Mouse (Mus musculus) midbrain, embryonic 15.5 days (tissue): Measurements from ENCODE around the gene Zfp511. TPM values are rescaled to one million over a fixed set of nuclear protein-coding genes. Genes with fewer than 3 reads are reported as not detected.
A peak's percentile ranks its signal among the peaks of the same experiment; 100 is the strongest.

ENCODE experiments used
- ATAC-seq: fragments of 200-750 bp; cut with Nextera tagmentation; replicated peaks from 2 replicates; pipeline ENCODE4 v1.8.0; 2017; ENCODE audit warnings: moderate TSS enrichment
- H3K27ac ChIP-seq: fragments of 300-500 bp; sonication (generic); 2 replicates; pipeline ENCODE4 v1.5.1; 2015; ENCODE audit warnings: mild to moderate bottlenecking, inconsistent platforms
- H3K27me3 ChIP-seq: fragments of 300-500 bp; sonication (generic); replicated peaks from 2 replicates; pipeline ENCODE4 v1.6.1; 2015; ENCODE audit warnings: inconsistent platforms
- H3K36me3 ChIP-seq: fragments of 300-500 bp; sonication (generic); replicated peaks from 2 replicates; pipeline ENCODE4 v1.6.1; 2015; ENCODE audit warnings: inconsistent platforms
- H3K4me1 ChIP-seq: fragments of 300-500 bp; sonication (generic); 2 replicates; pipeline ENCODE4 v1.6.1; 2015; ENCODE audit warnings: inconsistent platforms
- H3K4me2 ChIP-seq: fragments of 300-500 bp; sonication (generic); 2 replicates; pipeline ENCODE4 v1.6.1; 2015; ENCODE audit warnings: inconsistent platforms, mild to moderate bottlenecking, moderate library complexity
- H3K4me3 ChIP-seq: fragments of 300-500 bp; sonication (generic); 2 replicates; pipeline ENCODE4 v1.5.1; 2015; ENCODE audit warnings: mild to moderate bottlenecking, inconsistent platforms
- H3K9ac ChIP-seq: fragments of 300-500 bp; sonication (generic); 2 replicates; pipeline ENCODE4 v1.6.1; 2015; ENCODE audit warnings: mild to moderate bottlenecking, inconsistent platforms
- H3K9me3 ChIP-seq: fragments of 300-500 bp; sonication (generic); 2 replicates; pipeline ENCODE4 v1.6.1; 2016; ENCODE audit warnings: inconsistent platforms
- WGBS: fragments of 180-500 bp; shearing (Covaris S2); methylation state at CpG from one replicate; pipeline ENCODE4 v1.1.7; 2015; ENCODE audit warnings: mixed read lengths; 5-methylcytosine and 5-hydroxymethylcytosine counted together
- polyA plus RNA-seq: library from polyadenylated mRNA; unstranded; fragments of >200 nt; fragmentation: Nextera tagmentation; extraction: Ambion mirVana; gene quantifications from 2 replicates; pipeline ENCODE4 v1.2.1, GENCODE M21; 2015

Zfp511 gene
- polyA plus RNA-seq, 1 experiment from 2014 or later, result 56.6 TPM

DNA sequence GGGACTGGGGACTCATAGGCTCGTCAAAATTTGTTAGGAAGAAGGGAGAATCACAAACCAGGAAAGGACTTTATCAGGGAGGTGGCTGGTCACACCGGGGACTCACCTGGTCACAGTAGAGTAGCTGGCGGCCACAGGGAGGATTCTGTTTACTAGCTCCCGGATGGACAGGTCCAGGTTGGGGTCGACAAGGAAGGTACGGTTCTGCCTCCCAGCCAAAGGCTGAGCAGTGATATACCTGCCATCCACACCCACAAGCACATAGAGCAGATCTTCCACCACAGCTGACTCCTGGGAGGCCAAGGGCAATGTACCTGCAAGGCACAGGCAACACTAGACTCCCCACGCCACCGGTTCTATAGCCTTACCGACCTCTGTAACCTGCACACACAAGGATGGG, 28.4 kb upstream of the Zfp511 start:
- Histone ChIP-seq H3K27ac (no peak overlapping the region), H3K36me3 (peaks cover 34% of the 10 kb centered on the region), H3K4me3 (no peak overlapping the region), H3K4me1 (no peaks in the 10 kb centered on the region), H3K9ac (no peak overlapping the region), H3K9me3 (no peaks in the 10 kb centered on the region), H3K27me3 (no peaks in the 10 kb centered on the region), H3K4me2 (no peak overlapping the region)
- ATAC-seq, result no peak
- WGBS, result 96% methylated on average over 9 of the region's 9 CpGs

DNA sequence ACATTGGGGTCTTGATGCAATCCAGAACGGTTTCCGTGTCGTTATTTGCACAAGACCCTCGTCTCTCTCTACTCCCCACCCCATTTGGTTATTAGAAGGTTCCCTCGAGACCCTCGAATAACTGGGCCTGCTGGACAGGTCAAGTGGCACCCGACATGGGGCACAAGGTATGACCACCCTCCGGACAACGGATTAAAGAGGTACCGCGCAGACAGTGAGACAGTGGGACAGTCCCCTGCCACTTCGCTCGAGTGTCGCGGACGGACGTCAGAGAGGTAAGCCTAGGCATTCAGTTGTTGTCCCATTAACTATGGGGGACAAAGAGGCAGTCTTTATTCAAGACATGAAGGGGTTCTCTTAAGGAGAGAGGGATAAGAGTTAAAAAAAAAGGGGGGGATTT, 24.9 kb upstream of the Zfp511 start:
- Histone ChIP-seq H3K4me2 (no peak overlapping the region), H3K27ac (no peak overlapping the region), H3K4me1 (no peaks in the 10 kb centered on the region), H3K36me3 (peaks cover 9% of the 10 kb centered on the region), H3K9me3 (no peaks in the 10 kb centered on the region), H3K27me3 (no peaks in the 10 kb centered on the region), H3K9ac (no peak overlapping the region), H3K4me3 (no peak overlapping the region)
- 96% methylated on average over 17 of the region's 17 CpGs for WGBS
- no peak for ATAC-seq

GRCm38 (mm10) chr7:140031771-140032170, 4.4 kb upstream of the Zfp511 start:
- Histone ChIP-seq H3K36me3 (peaks cover 47% of the 10 kb centered on the region), H3K27me3 (no peaks in the 10 kb centered on the region), H3K27ac (no peak overlapping the region), H3K4me3 (no peak overlapping the region), H3K9me3 (no peaks in the 10 kb centered on the region), H3K4me1 (peaks cover 17% of the 10 kb centered on the region), H3K4me2 (no peak overlapping the region), H3K9ac (no peak overlapping the region)
- 96% methylated on average over 12 of the region's 12 CpGs for WGBS
- no peak for ATAC-seq

- H3K9me3 ChIP-seq, result no peaks in the 10 kb centered on the region
- H3K36me3 ChIP-seq, result peaks cover 47% of the 10 kb centered on the region
- H3K9ac ChIP-seq, result no peak overlapping the region
- H3K4me2 ChIP-seq, result no peak overlapping the region
- H3K27me3 ChIP-seq, result no peaks in the 10 kb centered on the region
- H3K4me3 ChIP-seq, result no peak overlapping the region
- H3K27ac ChIP-seq, result no peak overlapping the region
- no peak for ATAC-seq
- WGBS, result 97% methylated on average over 10 of the region's 10 CpGs
- H3K4me1 ChIP-seq, result peaks cover 23% of the 10 kb centered on the region
Measured at GRCm38 (mm10) chr7:140032366-140032765, 3.8 kb upstream of the Zfp511 start.

DNA sequence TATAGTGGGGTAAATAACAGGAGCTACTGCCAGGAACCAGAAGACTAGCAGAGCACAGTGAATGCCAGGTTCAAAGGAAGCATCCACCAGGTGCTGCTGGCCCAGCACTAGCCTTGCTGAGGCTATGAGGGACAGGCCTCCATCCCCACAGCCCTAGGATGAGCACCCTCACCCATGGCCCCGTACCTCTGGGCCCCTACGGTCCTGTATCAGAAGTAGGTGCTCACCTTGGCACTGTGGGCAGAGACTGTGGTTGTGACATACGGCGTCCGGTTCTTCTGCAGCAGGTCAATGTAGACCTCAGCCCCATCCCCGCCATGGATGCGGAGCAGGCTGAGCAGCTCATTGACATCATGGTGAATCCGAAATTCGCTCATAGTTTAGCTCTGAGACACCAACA, 2.8 kb upstream of the Zfp511 start:
- no peaks in the 10 kb centered on the region for H3K27me3 ChIP-seq
- no peak overlapping the region for H3K27ac ChIP-seq
- H3K4me1 ChIP-seq, result peaks cover 26% of the 10 kb centered on the region
- peaks cover 42% of the 10 kb centered on the region for H3K36me3 ChIP-seq
- H3K9me3 ChIP-seq, result no peaks in the 10 kb centered on the region
- WGBS, result 98% methylated on average over 9 of the region's 9 CpGs
- ATAC-seq, result no peak
- H3K4me2 ChIP-seq, result no peak overlapping the region
- no peak overlapping the region for H3K9ac ChIP-seq
- H3K4me3 ChIP-seq, result no peak overlapping the region

- H3K4me2 ChIP-seq, result peak overlapping the region; percentile 92
- peak overlapping the region; percentile 88 for H3K9ac ChIP-seq
- no peak overlapping the region for H3K27ac ChIP-seq
- no peaks in the 10 kb centered on the region for H3K9me3 ChIP-seq
- H3K4me1 ChIP-seq, result peaks cover 26% of the 10 kb centered on the region
- ATAC-seq, result no peak
- 20% methylated on average over 7 of the region's 7 CpGs for WGBS
- H3K4me3 ChIP-seq, result peak overlapping the region; percentile 91
- peaks cover 22% of the 10 kb centered on the region for H3K36me3 ChIP-seq
- H3K27me3 ChIP-seq, result no peaks in the 10 kb centered on the region
Measured at GRCm38 (mm10) chr7:140035456-140035855, 735 bp upstream of the Zfp511 start.

- Histone ChIP-seq H3K27me3 (no peaks in the 10 kb centered on the region), H3K4me1 (peaks cover 26% of the 10 kb centered on the region), H3K4me3 (peak overlapping the region; percentile 91), H3K36me3 (peaks cover 7% of the 10 kb centered on the region; the same call in 1 of the 2 replicates), H3K9me3 (no peaks in the 10 kb centered on the region), H3K9ac (peak overlapping the region; percentile 88), H3K27ac (no peak overlapping the region), H3K4me2 (peak overlapping the region; percentile 92)
- WGBS, result 57% methylated on average over 3 of the region's 3 CpGs
- ATAC-seq, result no peak
Measured at GRCm38 (mm10) chr7:140037171-140037555, 972 bp downstream of the Zfp511 start.

GRCm38 (mm10) chr7:140042728-140043127, 6.5 kb downstream of the Zfp511 start:
- no peak for ATAC-seq
- Histone ChIP-seq H3K4me1 (peaks cover 3% of the 10 kb centered on the region), H3K36me3 (no peaks in the 10 kb centered on the region), H3K4me3 (no peak overlapping the region), H3K9me3 (no peaks in the 10 kb centered on the region), H3K4me2 (no peak overlapping the region), H3K27ac (no peak overlapping the region), H3K9ac (no peak overlapping the region), H3K27me3 (peaks cover 43% of the 10 kb centered on the region)
- WGBS, result 62% methylated on average over 3 of the region's 3 CpGs

- H3K4me2 ChIP-seq, result no peak overlapping the region
- no peak overlapping the region for H3K27ac ChIP-seq
- 79% methylated on average over 4 of the region's 4 CpGs for WGBS
- H3K4me3 ChIP-seq, result no peak overlapping the region
- H3K4me1 ChIP-seq, result peaks cover 22% of the 10 kb centered on the region
- peaks cover 71% of the 10 kb centered on the region for H3K27me3 ChIP-seq
- H3K36me3 ChIP-seq, result no peaks in the 10 kb centered on the region
- no peak overlapping the region for H3K9ac ChIP-seq
- H3K9me3 ChIP-seq, result no peaks in the 10 kb centered on the region
- no peak for ATAC-seq
Measured at GRCm38 (mm10) chr7:140045546-140045945, 9.4 kb downstream of the Zfp511 start.

DNA sequence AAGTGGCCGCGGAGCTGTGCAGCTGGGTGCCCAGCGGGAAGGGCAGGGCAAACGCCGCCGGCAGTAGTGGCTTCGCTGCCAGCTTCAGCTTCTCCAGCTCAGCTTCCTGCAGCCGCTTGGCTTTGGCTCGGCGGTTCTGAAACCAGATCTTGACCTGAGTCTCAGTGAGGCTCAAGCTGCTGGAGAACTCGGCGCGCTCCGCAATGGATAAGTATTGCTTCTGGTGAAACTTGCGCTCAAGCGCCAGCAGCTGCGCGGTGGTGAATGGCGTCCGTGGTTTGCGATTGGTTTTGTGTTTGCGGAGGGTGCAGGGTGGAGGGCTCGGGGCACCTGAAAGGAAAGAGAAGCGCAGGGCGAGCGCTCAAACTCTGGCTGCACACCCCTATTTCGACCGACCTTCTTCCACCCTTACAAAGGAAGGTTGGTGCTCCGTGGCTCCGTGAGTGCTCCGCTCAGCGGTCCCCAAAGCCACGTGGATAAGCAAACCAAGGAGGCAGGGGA, 11.7 kb downstream of the Zfp511 start:
- peaks cover 22% of the 10 kb centered on the region for H3K4me1 ChIP-seq
- H3K4me3 ChIP-seq, result peak overlapping the region; percentile 33
- H3K27me3 ChIP-seq, result peaks cover 93% of the 10 kb centered on the region
- peak overlapping the region; percentile 49 for H3K4me2 ChIP-seq
- H3K36me3 ChIP-seq, result no peaks in the 10 kb centered on the region
- WGBS, result 1% methylated on average over 33 of the region's 33 CpGs
- no peaks in the 10 kb centered on the region for H3K9me3 ChIP-seq
- no peak overlapping the region for H3K27ac ChIP-seq
- 0 out of 2 replicates have a peak, but pooled peaks have one; percentile 16 for ATAC-seq
- H3K9ac ChIP-seq, result no peak overlapping the region

DNA sequence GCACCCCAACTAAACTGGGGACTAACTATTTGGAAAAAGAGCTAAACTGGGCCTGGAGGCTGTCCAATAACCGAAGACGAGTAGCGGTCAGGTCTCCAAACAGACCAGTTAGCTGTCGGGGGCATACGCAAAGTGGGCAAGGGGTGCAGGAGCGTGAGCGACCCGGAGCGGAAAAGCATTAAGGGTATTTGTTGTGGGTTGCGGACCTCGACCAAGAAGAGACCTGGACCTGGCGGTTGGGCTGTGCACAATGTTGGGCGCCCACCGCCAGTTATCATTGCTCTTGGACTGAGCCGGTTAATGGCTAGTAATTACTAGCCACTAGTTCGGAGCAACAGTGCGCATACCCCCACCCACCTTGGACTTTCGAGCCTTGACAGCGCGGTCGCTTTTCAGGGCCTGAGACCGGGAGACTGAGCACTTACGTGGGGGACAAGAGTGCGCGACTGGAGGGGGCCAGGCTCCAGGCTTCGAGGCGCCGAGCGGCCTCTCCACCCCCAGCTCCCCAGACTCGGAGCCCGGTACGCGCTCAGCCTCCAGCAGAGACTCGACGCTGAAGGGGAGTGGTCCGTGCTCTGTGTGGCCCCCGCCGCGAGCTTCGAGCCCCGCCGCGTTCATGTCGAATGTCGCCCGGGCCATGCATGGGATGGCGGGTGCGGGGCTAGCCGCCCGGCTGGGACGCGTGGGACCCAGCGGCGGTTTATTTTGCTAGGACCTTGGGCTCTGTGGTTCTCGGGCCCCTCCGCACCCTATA, 12.3 kb downstream of the Zfp511 start, which contains the start of gene Msx3:
Msx3 (minus strand) TSS at position 729 of the 754 bp plus-strand sequence.
- peaks cover 99% of the 10 kb centered on the region for H3K27me3 ChIP-seq
- no peaks in the 10 kb centered on the region for H3K9me3 ChIP-seq
- peaks cover 22% of the 10 kb centered on the region for H3K4me1 ChIP-seq
- H3K27ac ChIP-seq, result no peak within 1 kb of the TSS
- H3K4me2 ChIP-seq, result peak within 1 kb of the TSS; percentile 49
- H3K4me3 ChIP-seq, result peak within 1 kb of the TSS; percentile 33
- H3K9ac ChIP-seq, result no peak within 1 kb of the TSS
- ATAC-seq, result peak; percentile 37
- 1% methylated on average over 56 of the region's 56 CpGs for WGBS
- H3K36me3 ChIP-seq, result no peaks in the 10 kb centered on the region

- peak overlapping the region; percentile 33 for H3K4me3 ChIP-seq
- ATAC-seq, result peak; percentile 83
- no peaks in the 10 kb centered on the region for H3K36me3 ChIP-seq
- peaks cover 22% of the 10 kb centered on the region for H3K4me1 ChIP-seq
- no peak overlapping the region for H3K9ac ChIP-seq
- H3K4me2 ChIP-seq, result peak overlapping the region; percentile 49
- WGBS, result under 1% methylated on average over 34 of the region's 34 CpGs
- no peaks in the 10 kb centered on the region for H3K9me3 ChIP-seq
- no peak overlapping the region for H3K27ac ChIP-seq
- H3K27me3 ChIP-seq, result peaks cover 98% of the 10 kb centered on the region
Measured at GRCm38 (mm10) chr7:140049115-140049689, 13.0 kb downstream of the Zfp511 start.
